Mouse (Mus musculus) neural tube, embryonic 13.5 days (tissue): ENCODE results near the gene Actc1. TPM values are rescaled to one million over a fixed set of nuclear protein-coding genes. Genes with fewer than 3 reads are reported as not detected.

Source experiments
- ATAC-seq: fragments of 200-750 bp; cut with Nextera tagmentation; 2 replicates; pipeline ENCODE4 v1.8.0; 2017; ENCODE audit warnings: low read depth, mild to moderate bottlenecking, moderate TSS enrichment, moderate library complexity
- H3K27ac ChIP-seq: fragments of 300-500 bp; sonication (generic); replicated peaks from 2 replicates; pipeline ENCODE4 v1.5.1; 2015; ENCODE audit warnings: moderate library complexity, mild to moderate bottlenecking, inconsistent platforms
- H3K27me3 ChIP-seq: fragments of 300-500 bp; sonication (generic); 2 replicates; pipeline ENCODE4 v1.6.1; 2015; ENCODE audit warnings: mild to moderate bottlenecking, inconsistent platforms
- H3K36me3 ChIP-seq: fragments of 300-500 bp; sonication (generic); 2 replicates; pipeline ENCODE4 v1.6.1; 2015; ENCODE audit warnings: mild to moderate bottlenecking, inconsistent platforms
- H3K4me1 ChIP-seq: fragments of 300-500 bp; sonication (generic); replicated peaks from 2 replicates; pipeline ENCODE4 v1.6.1; 2015; ENCODE audit warnings: inconsistent platforms
- H3K4me2 ChIP-seq: fragments of 300-500 bp; sonication (generic); 2 replicates; pipeline ENCODE4 v1.6.1; 2015; ENCODE audit warnings: inconsistent platforms, mild to moderate bottlenecking, moderate library complexity
- H3K4me3 ChIP-seq: fragments of 300-500 bp; sonication (generic); 2 replicates; pipeline ENCODE4 v1.5.1; 2015; ENCODE audit warnings: mild to moderate bottlenecking, inconsistent platforms
- H3K9ac ChIP-seq: fragments of 300-500 bp; sonication (generic); 2 replicates; pipeline ENCODE4 v1.6.1; 2015; ENCODE audit warnings: moderate library complexity, mild to moderate bottlenecking, inconsistent platforms
- H3K9me3 ChIP-seq: fragments of 300-500 bp; sonication (generic); 2 replicates; pipeline ENCODE4 v1.6.1; 2016; ENCODE audit warnings: inconsistent platforms
- WGBS: fragments of 180-500 bp; shearing (Covaris S2); methylation state at CpG from one replicate; pipeline ENCODE4 v1.1.7; 2015; 5-methylcytosine and 5-hydroxymethylcytosine counted together
- polyA plus RNA-seq: library from polyadenylated mRNA; unstranded; fragments of >200 nt; fragmentation: Nextera tagmentation; extraction: Ambion mirVana; gene quantifications from 2 replicates; pipeline ENCODE4 v1.2.1, GENCODE M21; 2015

The Actc1 gene
- polyA plus RNA-seq, result 100 and 107 TPM in 2 replicates

DNA sequence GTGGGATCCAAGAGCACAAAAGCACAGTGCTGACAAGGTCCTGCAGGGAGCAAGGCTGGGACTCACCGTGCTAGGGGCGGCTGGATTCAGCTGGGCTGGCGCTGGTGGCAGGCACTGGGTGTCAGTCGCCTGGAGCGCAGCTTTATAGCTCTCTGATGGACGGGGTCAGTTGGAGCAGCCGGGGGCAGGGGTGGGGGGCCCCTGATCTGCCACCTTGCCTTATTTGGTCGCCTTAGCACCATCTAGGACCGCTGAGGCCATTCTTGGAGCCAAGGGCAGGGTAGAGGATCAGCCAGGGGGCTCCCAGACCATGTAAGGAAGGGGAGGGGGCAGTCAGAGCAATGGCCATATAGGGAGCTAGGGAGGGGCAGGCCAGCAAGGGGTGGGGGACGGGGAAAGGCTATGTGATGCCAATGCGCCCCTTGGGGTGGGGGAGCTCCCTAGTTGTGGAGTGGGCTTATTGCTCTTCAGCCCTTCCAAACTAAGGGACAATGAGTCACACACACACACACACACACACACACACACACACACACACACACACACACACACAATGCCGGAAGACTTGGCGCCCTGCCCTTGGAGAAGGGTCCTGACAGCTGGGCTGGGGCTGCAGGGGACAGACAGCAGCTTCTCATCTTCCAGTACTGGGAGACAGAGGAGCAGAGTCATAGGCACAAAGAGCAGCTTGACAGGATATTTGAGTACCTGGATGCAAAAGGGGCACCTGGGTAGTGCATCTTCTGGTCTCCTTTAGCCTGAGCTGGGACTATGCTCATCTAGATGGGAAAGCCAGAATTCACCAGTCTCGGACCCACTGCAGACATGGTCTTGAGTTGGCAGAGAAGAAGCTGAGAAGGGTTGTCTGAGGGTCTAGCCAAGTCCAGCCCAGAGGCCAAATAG, at the start of gene Actc1:
Actc1 (minus strand) TSS at position 853 of the 903 bp plus-strand sequence.
- H3K36me3 ChIP-seq, result no peaks in the 10 kb centered on the region
- no peak within 1 kb of the TSS for H3K27ac ChIP-seq
- peak within 1 kb of the TSS; percentile 33 for H3K4me2 ChIP-seq
- H3K9ac ChIP-seq, result no peak within 1 kb of the TSS
- H3K4me3 ChIP-seq, result no peak within 1 kb of the TSS
- peak; percentile 61; the same call in 1 of the 2 replicates for ATAC-seq
- H3K4me1 ChIP-seq, result peaks cover 4% of the 10 kb centered on the region
- WGBS, result 24% methylated on average over 14 of the region's 14 CpGs
- no peaks in the 10 kb centered on the region for H3K9me3 ChIP-seq
- no peaks in the 10 kb centered on the region for H3K27me3 ChIP-seq

DNA sequence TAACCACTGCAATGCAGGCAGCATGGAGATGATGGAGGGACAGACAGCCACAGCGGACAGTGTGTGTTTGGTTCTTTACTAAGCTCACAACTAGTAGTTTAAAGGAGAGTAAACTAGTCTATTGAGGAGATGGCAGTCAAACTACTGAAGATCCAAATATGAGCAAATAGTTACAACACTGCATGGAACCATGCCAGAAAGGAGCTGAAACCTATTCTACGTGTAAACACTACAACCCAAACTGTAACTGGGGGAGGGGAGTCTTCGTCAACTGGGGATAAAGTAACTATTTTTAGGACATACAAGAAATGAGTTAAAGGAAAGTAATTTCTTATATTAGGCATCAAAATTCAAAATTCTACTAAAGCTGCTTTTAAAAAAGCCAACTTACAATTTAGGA, 49.1 kb upstream of the Actc1 start:
- no peak overlapping the region for H3K4me2 ChIP-seq
- no peaks in the 10 kb centered on the region for H3K27me3 ChIP-seq
- no peaks in the 10 kb centered on the region for H3K9me3 ChIP-seq
- no peak overlapping the region for H3K4me3 ChIP-seq
- H3K9ac ChIP-seq, result no peak overlapping the region
- H3K36me3 ChIP-seq, result peaks cover 81% of the 10 kb centered on the region
- WGBS, result 91% methylated on average over 3 of the region's 3 CpGs
- H3K27ac ChIP-seq, result no peak overlapping the region
- H3K4me1 ChIP-seq, result peaks cover 2% of the 10 kb centered on the region
- no peak for ATAC-seq

DNA sequence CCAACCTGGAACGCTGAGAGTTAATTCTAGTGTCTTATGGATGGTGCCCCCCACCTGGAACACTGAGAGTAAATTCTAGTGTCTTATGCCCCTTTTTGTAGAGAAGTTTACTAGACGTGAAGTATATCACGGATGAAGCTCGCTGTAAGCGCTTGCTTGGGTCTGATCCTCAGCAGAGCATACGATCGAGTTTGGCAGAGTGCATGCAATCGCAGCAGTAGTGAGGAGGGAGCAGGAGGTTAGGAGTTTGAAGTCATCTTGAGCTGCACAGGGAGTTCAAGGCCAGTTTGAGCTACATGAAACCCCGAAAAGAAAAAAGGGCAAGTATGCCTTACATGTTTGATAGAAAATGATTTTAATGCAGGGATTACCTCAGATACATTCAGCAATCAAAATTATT, 47.5 kb upstream of the Actc1 start:
- WGBS, result 95% methylated on average over 9 of the region's 9 CpGs
- H3K36me3 ChIP-seq, result peaks cover 69% of the 10 kb centered on the region
- H3K4me2 ChIP-seq, result no peak overlapping the region
- H3K27me3 ChIP-seq, result no peaks in the 10 kb centered on the region
- no peak overlapping the region for H3K9ac ChIP-seq
- no peaks in the 10 kb centered on the region for H3K4me1 ChIP-seq
- no peak overlapping the region for H3K27ac ChIP-seq
- no peak for ATAC-seq
- no peak overlapping the region for H3K4me3 ChIP-seq
- no peaks in the 10 kb centered on the region for H3K9me3 ChIP-seq

DNA sequence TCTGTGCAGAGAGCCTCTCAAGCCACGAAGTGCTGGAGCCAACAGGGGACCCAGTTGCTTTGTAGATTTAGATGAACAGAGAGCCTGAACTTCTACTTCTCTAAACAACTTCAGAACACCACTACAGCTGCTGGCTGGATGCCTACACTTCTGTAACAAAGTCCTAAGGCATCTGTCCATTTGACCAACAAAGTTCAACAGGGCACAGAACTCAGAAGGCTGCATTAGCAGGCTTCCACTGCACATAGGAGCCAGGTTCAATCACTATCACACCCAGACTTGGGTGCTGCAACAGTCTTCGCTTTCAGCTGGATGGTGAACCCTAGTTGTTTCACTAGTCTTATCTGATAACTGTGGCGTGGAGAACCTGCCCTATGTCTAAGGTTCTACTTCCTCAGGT, 46.5 kb upstream of the Actc1 start:
- Histone ChIP-seq H3K9ac (no peak overlapping the region), H3K27ac (no peak overlapping the region), H3K4me3 (no peak overlapping the region), H3K4me1 (no peaks in the 10 kb centered on the region), H3K9me3 (no peaks in the 10 kb centered on the region), H3K36me3 (peaks cover 59% of the 10 kb centered on the region), H3K4me2 (no peak overlapping the region), H3K27me3 (no peaks in the 10 kb centered on the region)
- no peak for ATAC-seq
- WGBS, result 94% methylated on average over 3 of the region's 3 CpGs

DNA sequence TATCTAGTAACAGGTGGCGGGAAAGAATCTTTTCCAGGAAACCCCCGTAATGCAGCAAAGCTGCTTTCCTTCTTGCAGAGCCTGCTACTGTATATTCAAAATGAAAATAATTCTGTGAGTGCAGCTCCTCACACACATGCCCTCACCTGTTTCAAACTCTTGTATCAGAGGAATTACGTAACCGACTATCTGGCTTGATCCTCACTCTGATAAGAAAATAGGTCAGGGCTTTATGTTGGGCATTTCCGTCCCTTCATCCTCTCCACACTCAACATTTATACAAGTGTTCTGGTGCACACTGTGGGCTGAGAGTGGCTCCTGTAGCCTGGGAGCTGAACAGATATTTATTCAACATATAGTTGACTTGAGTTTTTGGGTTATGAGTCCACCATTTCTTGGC, 45.8 kb upstream of the Actc1 start:
- no peaks in the 10 kb centered on the region for H3K9me3 ChIP-seq
- no peak overlapping the region for H3K9ac ChIP-seq
- H3K4me2 ChIP-seq, result no peak overlapping the region
- no peak overlapping the region for H3K27ac ChIP-seq
- H3K36me3 ChIP-seq, result peaks cover 53% of the 10 kb centered on the region
- WGBS, result 95% methylated on average over 5 of the region's 5 CpGs
- H3K4me1 ChIP-seq, result no peaks in the 10 kb centered on the region
- ATAC-seq, result no peak
- H3K27me3 ChIP-seq, result no peaks in the 10 kb centered on the region
- H3K4me3 ChIP-seq, result no peak overlapping the region

DNA sequence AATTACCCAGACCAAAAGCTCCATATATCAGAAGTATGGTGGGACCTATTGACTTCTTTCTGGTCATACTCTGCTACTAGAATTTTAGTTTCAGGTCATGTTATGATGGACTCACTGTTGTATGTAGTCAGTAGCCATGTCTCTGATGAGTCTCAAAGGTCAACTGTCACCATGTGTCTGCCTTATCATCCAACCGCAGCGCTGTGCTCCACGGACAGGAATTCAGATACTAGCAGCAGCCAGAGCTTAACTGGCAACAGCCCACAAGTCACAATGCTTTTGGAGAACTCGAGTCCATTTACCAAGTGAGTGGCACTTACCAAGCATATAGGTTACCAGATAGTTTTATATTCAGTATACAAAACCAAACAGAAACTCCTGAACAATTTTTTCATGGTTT, 44.3 kb upstream of the Actc1 start:
- H3K4me2 ChIP-seq, result no peak overlapping the region
- H3K4me3 ChIP-seq, result no peak overlapping the region
- H3K9ac ChIP-seq, result no peak overlapping the region
- no peaks in the 10 kb centered on the region for H3K27me3 ChIP-seq
- ATAC-seq, result no peak
- 95% methylated on average over 4 of the region's 4 CpGs for WGBS
- H3K36me3 ChIP-seq, result peaks cover 40% of the 10 kb centered on the region
- no peaks in the 10 kb centered on the region for H3K9me3 ChIP-seq
- H3K27ac ChIP-seq, result no peak overlapping the region
- peaks cover 8% of the 10 kb centered on the region; the same call in 1 of the 2 replicates for H3K4me1 ChIP-seq

DNA sequence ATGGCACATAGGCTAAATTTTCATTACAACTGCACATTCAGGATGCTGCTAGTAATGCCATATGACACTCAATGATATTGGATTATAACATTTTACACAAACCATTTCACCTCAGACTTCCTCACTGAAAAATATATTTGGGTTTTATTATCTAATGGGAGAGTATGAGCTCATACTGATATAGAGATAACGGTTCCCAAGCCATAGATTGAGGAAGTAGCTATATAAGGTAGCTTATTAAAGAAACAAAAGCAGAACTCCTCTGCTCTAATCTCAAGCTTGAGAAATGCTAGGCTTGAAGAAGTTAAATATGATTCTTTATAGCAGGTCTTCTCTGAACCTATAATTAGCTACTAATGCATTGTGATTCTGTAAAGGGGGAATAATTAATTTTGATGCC, 43.2 kb upstream of the Actc1 start:
- Histone ChIP-seq H3K9ac (no peak overlapping the region), H3K27me3 (no peaks in the 10 kb centered on the region), H3K4me1 (peaks cover 8% of the 10 kb centered on the region; the same call in 1 of the 2 replicates), H3K27ac (no peak overlapping the region), H3K36me3 (peaks cover 29% of the 10 kb centered on the region), H3K4me3 (no peak overlapping the region), H3K9me3 (no peaks in the 10 kb centered on the region), H3K4me2 (no peak overlapping the region)
- 87% methylated on average over 1 of the region's 1 CpGs for WGBS
- no peak for ATAC-seq

DNA sequence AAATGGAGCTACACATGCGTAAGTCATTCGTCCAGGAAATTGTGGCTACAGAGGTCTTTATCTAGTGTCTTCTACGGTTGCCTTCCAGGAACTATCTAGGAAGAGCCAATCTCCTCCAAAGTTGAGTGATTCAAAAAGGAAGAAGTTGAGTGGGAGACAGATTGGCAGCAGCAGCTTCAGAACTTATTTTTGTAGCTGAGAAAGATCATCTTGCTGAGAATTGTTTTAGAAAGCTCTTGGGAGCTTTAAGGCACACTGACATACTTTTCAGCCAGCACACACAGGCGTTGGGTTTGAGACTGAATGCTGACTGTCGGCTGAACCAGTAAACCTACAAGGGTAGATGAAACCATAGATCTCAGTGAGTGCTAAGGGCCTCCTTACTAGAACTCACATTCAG, 42.0 kb upstream of the Actc1 start:
- Histone ChIP-seq H3K4me1 (peaks cover 8% of the 10 kb centered on the region; the same call in 1 of the 2 replicates), H3K36me3 (peaks cover 18% of the 10 kb centered on the region), H3K4me2 (no peak overlapping the region), H3K9me3 (no peaks in the 10 kb centered on the region), H3K9ac (no peak overlapping the region), H3K4me3 (no peak overlapping the region), H3K27me3 (no peaks in the 10 kb centered on the region), H3K27ac (no peak overlapping the region)
- no peak for ATAC-seq
- WGBS, result 90% methylated on average over 5 of the region's 5 CpGs

DNA sequence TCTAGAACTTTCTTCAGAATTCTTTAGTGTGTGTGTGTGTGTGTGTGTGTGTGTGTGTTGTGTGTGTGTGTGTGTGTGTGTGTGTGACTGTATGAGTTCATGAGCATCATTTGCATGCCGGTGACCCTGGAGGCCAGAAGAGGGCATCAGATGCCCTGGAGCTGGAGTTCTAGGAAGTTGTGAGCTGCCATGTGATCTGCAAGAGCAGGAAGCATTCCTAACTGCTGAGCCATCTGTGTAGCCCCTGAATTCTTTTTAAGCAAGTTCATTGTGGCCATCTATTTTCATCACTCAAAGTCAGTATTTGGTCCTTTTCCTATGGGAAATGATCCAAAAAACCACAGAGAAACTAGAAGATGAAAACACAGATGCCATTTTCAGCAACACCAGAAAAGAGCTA, 41.3 kb upstream of the Actc1 start:
- H3K9me3 ChIP-seq, result no peaks in the 10 kb centered on the region
- H3K4me1 ChIP-seq, result peaks cover 8% of the 10 kb centered on the region; the same call in 1 of the 2 replicates
- no peaks in the 10 kb centered on the region for H3K27me3 ChIP-seq
- no peak overlapping the region for H3K27ac ChIP-seq
- H3K36me3 ChIP-seq, result peaks cover 12% of the 10 kb centered on the region
- ATAC-seq, result no peak
- H3K4me3 ChIP-seq, result no peak overlapping the region
- H3K4me2 ChIP-seq, result no peak overlapping the region
- WGBS, result 100% methylated on average over 1 of the region's 1 CpGs
- no peak overlapping the region for H3K9ac ChIP-seq

DNA sequence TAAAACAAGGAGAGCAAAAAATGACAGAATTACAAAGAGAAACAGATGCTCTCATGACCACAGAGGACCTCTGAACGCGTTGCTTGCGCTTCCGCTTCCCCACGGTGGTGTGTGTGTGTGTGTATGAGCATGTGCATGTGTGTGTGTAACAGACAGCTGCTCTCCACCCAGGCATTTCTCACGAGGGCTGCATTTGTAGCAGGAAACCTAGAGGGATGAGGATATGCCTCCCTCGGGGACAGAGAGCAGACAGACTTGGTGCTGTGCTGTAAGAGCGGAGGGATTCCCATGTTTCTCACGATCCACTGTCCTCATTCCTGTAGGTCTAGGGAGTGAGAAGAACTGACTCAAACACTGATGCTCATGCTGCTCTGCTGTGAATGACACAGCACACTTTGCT, 40.2 kb upstream of the Actc1 start:
- WGBS, result 62% methylated on average over 9 of the region's 9 CpGs
- H3K4me3 ChIP-seq, result no peak overlapping the region
- H3K4me1 ChIP-seq, result peaks cover 8% of the 10 kb centered on the region; the same call in 1 of the 2 replicates
- H3K4me2 ChIP-seq, result no peak overlapping the region
- peak; percentile 43; the same call in 1 of the 2 replicates for ATAC-seq
- peaks cover 3% of the 10 kb centered on the region; the same call in 1 of the 2 replicates for H3K36me3 ChIP-seq
- H3K27ac ChIP-seq, result no peak overlapping the region
- no peaks in the 10 kb centered on the region for H3K9me3 ChIP-seq
- no peak overlapping the region for H3K9ac ChIP-seq
- H3K27me3 ChIP-seq, result no peaks in the 10 kb centered on the region

DNA sequence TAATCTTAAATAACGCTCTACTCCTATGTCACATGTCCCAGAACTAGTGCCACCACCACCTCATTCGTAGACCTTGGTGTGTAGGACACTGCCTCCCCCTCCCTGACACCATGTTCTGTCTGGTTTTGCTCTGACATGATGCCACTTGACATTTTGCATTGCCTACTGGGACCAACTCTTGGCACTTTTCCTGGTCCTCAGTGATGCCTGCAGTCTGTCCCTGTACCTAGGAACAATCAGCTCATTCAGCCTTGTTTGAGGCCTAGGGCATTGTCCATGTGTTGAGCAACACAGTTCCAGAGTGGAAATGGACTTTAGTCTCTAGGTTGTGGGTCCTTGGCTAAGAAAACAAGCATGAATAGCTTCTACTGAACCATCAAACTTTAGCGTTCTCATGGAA, 36.5 kb upstream of the Actc1 start:
- H3K4me1 ChIP-seq, result peaks cover 8% of the 10 kb centered on the region; the same call in 1 of the 2 replicates
- H3K9me3 ChIP-seq, result no peaks in the 10 kb centered on the region
- no peak overlapping the region for H3K4me2 ChIP-seq
- WGBS, result 91% methylated on average over 3 of the region's 3 CpGs
- H3K27me3 ChIP-seq, result no peaks in the 10 kb centered on the region
- H3K4me3 ChIP-seq, result no peak overlapping the region
- no peak for ATAC-seq
- H3K36me3 ChIP-seq, result no peaks in the 10 kb centered on the region
- H3K9ac ChIP-seq, result no peak overlapping the region
- no peak overlapping the region for H3K27ac ChIP-seq

DNA sequence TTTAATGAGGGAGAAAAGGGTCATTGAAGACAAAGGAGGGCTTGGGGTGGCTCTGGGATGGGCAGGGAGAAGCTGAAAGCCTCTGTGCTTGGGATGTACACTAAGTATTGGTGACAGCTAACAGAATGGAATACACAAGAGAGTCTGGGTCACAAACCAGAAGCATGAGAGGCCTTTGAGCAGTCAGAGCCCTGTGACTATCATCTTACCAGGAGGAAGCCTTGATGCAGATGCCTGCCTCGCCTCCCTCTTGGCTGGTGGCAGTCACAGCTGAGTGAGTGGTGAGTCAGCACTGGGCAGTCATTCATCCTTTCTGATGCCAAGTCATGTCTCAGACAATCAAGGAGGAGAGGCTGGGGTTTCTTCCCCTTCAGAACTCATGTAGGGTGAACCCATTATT, 33.9 kb upstream of the Actc1 start:
- Histone ChIP-seq H3K9ac (no peak overlapping the region), H3K4me1 (no peaks in the 10 kb centered on the region), H3K36me3 (no peaks in the 10 kb centered on the region), H3K27ac (no peak overlapping the region), H3K9me3 (no peaks in the 10 kb centered on the region), H3K27me3 (no peaks in the 10 kb centered on the region), H3K4me3 (no peak overlapping the region), H3K4me2 (no peak overlapping the region)
- ATAC-seq, result no peak
- 85% methylated on average over 1 of the region's 1 CpGs for WGBS
